Mouse (Mus musculus): ENCODE results near the gene H2-DMb2.

Gene H2-DMb2

GRCm38 (mm10) chr17:34143033-34143432 lies at the start of gene H2-DMb2:
Gene H2-DMb2 (plus strand): TSS chr17:34143307.
- peak; percentile 83 for DNase-seq (ENCODE audit: low read depth)

GRCm38 (mm10) chr17:34094283-34095035 lies 48.6 kb upstream of the H2-DMb2 start:
- peak; percentile 42 for DNase-seq (ENCODE audit: low read depth)

DNA sequence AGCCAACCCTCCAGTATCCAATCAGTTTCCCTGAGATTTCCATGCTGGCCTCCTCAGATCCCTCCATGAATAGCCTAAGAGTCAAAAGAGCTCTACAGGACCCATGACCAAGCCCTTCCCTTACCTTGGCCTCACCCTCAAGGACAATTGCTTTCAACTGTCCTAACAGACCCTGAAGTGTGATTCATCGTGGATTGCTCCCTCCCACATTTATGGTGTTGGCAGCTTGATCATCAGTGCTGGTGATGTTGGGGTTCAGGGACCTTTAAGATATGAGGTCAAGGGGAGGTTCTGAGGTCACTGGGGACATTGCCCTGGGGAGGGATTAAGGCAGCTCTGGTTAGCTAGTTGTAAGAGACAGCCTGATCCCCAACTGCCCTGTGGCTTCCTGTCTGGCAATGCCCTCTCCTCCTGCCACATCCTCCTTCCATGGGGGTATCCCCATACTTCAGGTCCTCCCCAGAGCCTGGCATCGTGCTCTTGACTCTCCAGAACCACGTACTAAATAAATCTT lies 46.6 kb upstream of the H2-DMb2 start:
- DNase-seq (ENCODE audit: low read depth), result peak; percentile 61

GRCm38 (mm10) chr17:34097272-34097671 lies 45.8 kb upstream of the H2-DMb2 start:
- peak; percentile 25 for DNase-seq (ENCODE audit: low read depth)

DNA sequence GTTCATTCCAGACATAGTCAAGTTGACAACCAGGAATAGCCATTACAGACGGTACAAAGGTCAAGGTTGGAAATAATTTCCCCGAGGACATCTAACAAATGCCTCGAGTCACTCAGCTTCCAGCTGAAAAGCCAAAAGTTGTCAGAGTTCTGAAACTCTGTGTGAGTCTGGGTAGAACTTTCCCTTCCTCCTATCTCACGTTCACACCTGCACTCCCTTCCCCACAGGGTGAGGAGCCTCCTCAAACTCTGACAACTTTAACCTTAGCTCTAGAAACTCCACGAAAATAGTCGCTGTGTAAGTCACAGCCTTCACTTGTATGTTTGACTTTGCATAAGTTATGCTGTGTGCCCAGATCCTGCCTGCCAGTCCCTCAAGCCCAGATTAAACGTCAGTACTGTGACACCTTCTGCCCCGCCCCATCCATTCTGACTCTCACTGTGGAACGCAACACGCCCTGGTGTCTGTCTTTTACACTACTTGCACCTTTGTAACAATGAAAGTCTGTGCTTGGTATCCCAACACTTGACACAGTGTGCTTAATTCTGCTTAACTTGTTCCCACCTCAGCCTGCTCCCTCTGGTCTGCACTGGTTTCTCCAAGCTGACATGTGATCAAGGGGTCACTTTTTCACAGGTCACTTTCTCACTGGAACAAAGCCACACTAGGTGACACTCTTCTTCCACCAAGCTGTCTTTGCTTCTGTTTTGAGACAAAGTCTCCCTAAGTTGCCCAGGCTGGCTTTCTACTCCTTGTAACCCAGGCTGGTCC lies 44.2 kb upstream of the H2-DMb2 start:
- DNase-seq (ENCODE audit: low read depth), result peak; percentile 45

DNA sequence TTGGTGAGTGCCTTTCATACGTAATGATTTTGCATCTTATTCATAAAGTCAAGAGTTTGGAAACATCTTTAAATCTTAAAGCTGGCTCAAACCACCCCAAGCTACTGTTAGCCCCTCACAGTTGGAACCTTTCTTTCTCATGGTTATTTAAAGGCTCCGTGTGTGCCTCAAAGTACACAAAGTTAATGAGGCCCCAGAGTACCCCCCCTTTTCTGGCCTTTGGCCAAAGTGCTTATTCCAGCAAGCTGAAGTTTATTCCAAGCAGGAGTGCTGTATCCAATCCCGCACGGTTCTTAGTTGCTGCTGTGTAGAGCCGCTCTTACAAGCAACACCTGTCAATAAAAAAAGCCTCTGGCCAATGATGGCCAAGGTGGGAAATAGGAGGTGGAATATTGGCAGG lies 43.6 kb upstream of the H2-DMb2 start:
- no peak for DNase-seq (ENCODE audit: low read depth)

GRCm38 (mm10) chr17:34101185-34101584 lies 41.9 kb upstream of the H2-DMb2 start:
- no peak for DNase-seq (ENCODE audit: low read depth)

DNA sequence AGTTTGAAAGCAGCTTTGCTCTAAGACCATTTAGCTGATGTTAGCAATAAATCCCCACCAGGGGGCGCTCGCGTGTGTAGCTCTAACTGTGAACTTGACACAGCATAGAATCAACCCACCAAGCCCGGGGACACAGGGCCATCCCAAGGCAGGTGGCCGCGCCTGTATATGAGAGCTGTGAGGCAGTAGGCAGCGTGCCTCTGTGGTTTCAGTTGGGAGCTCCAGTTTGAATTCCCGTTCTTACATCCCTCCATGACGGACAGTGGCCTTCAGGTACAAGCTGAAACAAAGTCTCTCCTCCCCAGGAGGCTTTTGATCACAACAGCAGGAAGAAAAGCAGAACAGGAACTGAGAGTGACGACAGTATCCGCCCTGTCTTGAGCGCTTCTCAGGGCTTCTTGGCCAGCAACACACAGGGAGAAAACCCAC lies 41.5 kb upstream of the H2-DMb2 start:
- DNase-seq (ENCODE audit: low read depth), result peak; percentile 99

- peak; percentile 89 for DNase-seq (ENCODE audit: low read depth)
These were observed 40.3 kb upstream of the H2-DMb2 start for GRCm38 (mm10) chr17:34102831-34103230.

DNA sequence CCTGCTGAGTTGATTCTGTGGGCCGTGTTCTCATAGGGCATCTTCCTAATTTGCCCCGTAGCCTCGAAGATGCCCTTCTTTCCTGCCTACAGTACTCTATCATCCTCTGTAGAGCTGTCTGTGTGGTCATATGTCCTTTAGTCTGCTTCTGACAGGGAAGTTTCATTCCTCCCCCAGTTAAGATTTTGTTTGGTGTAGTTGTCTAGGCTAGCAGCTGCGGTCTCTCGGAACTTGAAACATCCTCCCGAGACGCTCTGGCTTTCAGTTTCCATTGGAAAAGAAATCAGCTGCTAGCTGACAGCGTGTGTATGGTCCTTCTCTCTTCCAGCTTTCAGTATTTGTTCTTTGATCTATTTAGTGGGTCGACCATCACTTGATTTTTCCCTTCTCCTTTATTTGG lies 38.3 kb upstream of the H2-DMb2 start:
- DNase-seq (ENCODE audit: low read depth), result peak; percentile 80

DNA sequence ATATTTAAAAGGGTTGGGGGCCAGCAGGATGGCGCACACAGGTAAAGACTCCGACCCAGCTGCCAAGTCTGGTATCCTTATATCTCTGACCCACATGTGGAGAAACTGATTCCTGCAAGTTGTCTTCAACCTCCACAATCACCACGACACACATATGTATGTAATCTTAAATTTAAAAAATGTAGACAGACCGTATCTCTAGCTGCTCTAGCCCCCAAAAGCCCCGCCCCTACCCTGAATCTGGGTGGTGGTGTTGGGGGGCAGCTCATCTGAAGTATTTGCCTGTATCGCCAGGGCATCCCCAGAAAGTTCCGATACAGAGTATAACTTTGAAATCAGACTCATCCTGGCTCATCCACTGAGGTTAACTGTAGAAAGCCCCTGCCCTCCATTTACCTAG lies 36.6 kb upstream of the H2-DMb2 start:
- no peak for DNase-seq (ENCODE audit: low read depth)

DNA sequence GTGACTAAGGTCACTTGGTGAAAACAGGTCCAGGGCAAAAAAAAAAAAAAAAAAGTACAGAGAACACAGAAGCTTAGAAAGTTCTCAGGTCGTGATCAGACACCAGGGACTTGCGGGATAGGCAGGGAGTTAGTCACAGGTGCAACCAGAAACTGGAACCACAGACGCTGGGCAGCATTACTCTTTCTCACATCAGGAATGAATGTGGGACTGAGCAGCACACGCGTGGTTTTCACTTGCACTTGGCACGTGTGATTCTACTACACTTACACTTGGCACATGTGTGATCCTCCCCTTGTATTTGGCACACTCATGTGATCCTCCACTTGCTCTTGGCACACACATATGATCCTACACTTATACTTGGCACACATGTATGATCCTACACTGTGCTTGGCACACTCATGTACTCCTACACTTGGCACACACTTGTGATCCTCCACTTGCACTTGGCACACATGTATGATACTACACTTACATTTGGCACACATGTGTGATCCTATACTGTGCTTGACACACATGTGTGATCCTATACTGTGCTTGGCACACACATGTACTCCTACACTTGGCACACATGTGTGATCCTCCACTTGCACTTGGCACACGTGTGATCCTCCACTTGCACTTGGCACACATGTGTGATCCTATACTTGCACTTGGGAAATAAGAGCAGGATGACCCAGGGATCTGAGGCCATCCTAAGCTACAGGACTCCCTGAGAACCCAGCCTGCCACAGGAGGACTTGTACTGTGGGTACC lies 35.8 kb upstream of the H2-DMb2 start:
- peak; percentile 56 for DNase-seq (ENCODE audit: low read depth)

- peak; percentile 27 for DNase-seq (ENCODE audit: low read depth)
These were observed 34.6 kb upstream of the H2-DMb2 start for GRCm38 (mm10) chr17:34108460-34108859.

DNA sequence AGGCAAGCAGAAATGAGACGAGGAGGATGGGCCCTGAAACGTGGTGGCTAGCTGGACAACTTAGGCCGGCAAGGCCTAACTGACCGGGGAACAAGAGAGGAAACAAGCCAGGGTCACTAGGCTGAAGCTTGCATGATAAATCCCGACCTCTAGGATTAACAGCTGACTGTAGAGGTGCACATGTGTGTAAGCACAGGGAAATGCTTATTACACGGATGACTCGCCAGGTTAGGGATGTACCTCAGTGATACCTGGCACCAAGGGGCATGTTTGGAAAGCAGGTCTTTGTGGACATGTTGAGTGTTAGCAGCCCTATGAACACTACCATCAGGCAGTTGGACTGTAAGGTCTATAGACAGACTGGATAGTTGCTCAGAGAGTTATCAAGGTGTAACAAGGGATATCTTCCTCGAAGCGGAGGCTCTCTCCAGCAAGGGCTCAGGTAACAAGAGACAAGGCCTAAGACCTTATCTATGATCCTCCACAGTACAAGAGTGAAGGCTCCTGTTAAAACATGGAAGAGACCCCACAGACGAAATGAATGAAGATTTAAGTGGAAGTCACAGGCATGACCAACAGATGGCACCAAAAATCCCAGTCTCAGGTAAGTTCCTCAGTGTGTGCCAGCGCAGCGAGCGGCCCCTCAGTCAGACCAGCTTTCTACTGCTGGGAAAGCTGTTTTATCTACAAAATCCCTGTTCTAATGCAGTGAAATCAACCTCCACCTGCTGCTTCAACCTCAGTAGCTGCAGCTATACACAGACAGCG lies 33.9 kb upstream of the H2-DMb2 start:
- DNase-seq (ENCODE audit: low read depth), result peak; percentile 66

- DNase-seq (ENCODE audit: low read depth), result peak; percentile 54
These were observed 33.3 kb upstream of the H2-DMb2 start for GRCm38 (mm10) chr17:34109806-34110195.

- no peak for DNase-seq (ENCODE audit: low read depth)
These were observed 32.8 kb upstream of the H2-DMb2 start for GRCm38 (mm10) chr17:34110309-34110708.

DNA sequence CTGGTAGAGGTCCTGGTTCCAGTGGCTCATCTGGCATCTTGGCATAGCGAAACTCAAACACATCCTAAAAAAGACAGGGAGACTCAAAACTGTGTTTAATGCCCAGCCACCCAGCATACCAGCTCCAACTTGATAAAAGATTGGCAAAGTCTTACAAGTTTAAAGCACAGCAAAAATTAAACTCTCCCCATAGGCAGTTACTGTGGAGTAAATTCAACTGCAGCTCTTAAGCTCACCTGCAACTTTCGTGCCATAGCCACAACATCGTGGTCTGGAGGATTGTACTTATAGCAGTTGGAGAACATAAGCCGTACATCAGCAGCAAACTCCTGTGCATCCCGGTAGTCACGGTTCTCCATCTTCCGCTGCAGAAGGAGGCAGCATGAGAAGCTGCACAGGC lies 29.0 kb upstream of the H2-DMb2 start:
- no peak for DNase-seq (ENCODE audit: low read depth)

DNA sequence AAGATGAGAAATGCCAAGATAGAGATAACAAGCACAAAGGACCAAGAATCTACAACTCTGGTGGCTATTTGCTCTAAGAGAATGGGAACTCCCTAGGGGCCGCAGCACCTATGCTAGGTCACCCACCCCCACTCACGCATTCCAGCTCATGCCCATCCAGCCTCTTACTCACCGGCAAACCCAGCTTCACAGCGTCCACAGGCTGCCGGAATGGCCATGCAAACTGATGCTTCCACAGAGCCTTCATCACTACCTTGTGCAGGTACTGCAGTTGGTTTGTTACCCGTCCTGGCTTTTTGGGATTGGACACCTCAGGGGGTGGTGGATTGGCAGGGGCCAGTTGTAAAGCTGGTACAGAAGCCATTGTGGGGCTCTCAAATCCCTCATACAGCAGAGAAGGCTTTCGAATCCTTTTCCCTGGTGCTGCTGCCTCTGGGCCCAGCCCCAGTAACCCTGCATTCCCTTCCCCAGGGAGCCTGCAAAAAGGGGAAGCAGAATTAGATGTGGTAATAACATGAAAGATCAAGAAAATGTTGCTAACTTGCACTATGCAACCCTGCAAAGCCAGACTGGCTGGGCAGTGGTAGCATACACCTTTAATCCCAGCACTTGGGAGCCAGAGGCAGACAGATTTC lies 26.3 kb upstream of the H2-DMb2 start:
- no peak for DNase-seq (ENCODE audit: low read depth)

GRCm38 (mm10) chr17:34117421-34118112 lies 25.5 kb upstream of the H2-DMb2 start:
- DNase-seq (ENCODE audit: low read depth), result peak; percentile 80

GRCm38 (mm10) chr17:34118113-34118872 lies 24.8 kb upstream of the H2-DMb2 start:
- DNase-seq (ENCODE audit: low read depth), result peak; percentile 75

Measured in induced T-regulatory cell, adult 2 months (primary cell).